Mouse (Mus musculus) liver, embryonic 14.5 days (tissue): ENCODE results near the gene Mllt3. TPM values are rescaled to one million over a fixed set of nuclear protein-coding genes. Genes with fewer than 3 reads are reported as not detected.

ENCODE experiments used
- ATAC-seq: fragments of 200-750 bp; cut with Nextera tagmentation; 2 replicates; pipeline ENCODE4 v1.8.0; 2017; ENCODE audit warnings: moderate number of reproducible peaks, mild to moderate bottlenecking, moderate library complexity; ENCODE audit not compliant: insufficient read depth
- DNase-seq, 3 experiments: peaks; one replicate each; pipeline ENCODE4 v3.0.0-alpha.2; 2012 to 2013; ENCODE audit warnings: low read depth in 3 of 3, low spot score in 3 of 3
- H3K27ac ChIP-seq: fragments of 300-500 bp; sonication (generic); 2 replicates; pipeline ENCODE4 v1.5.1; 2014; ENCODE audit warnings: moderate library complexity, mild to moderate bottlenecking, control low read depth, inconsistent platforms
- H3K27me3 ChIP-seq: fragments of 300-500 bp; sonication (generic); 2 replicates; pipeline ENCODE4 v1.6.1; 2014; ENCODE audit warnings: mild to moderate bottlenecking, low read length, moderate library complexity; ENCODE audit not compliant: control insufficient read depth, insufficient read depth
- H3K36me3 ChIP-seq: fragments of 300-500 bp; sonication (generic); replicated peaks from 2 replicates; pipeline ENCODE4 v1.6.1; 2014; ENCODE audit warnings: low read depth; ENCODE audit not compliant: control insufficient read depth, insufficient read depth
- H3K4me1 ChIP-seq, 2 experiments: fragments of 200-500 bp in 1 of 2; fragments of 300-500 bp in 1 of 2; sonication (generic) in 1 of 2; replicated peaks; 2 replicates each; pipeline ENCODE4 v1.6.1; 2012 to 2014; ENCODE audit warnings: antibody characterized with exemption in 1 of 2, inconsistent platforms in 1 of 2, low read length in 1 of 2; ENCODE audit not compliant: control insufficient read depth in 2 of 2, insufficient read depth in 2 of 2
- H3K4me2 ChIP-seq: fragments of 300-500 bp; sonication (generic); 2 replicates; pipeline ENCODE4 v1.6.1; 2014; ENCODE audit warnings: low read depth, mild to moderate bottlenecking, control low read depth, moderate library complexity
- H3K4me3 ChIP-seq, 2 experiments: fragments of 200-500 bp in 1 of 2; fragments of 300-500 bp in 1 of 2; sonication (generic) in 1 of 2; 2 replicates each; pipeline ENCODE4 v1.5.1; 2012 to 2014; ENCODE audit warnings: low read depth in 2 of 2, low read length in 2 of 2, mild to moderate bottlenecking in 2 of 2, control low read depth in 1 of 2, inconsistent platforms in 1 of 2, moderate library complexity in 1 of 2; ENCODE audit not compliant: insufficient read depth in 1 of 2
- H3K9ac ChIP-seq: fragments of 300-500 bp; sonication (generic); replicated peaks from 2 replicates; pipeline ENCODE4 v1.6.1; 2014; ENCODE audit warnings: mild to moderate bottlenecking, control low read depth, moderate library complexity
- H3K9me3 ChIP-seq: fragments of 300-500 bp; sonication (generic); 2 replicates; pipeline ENCODE4 v1.6.1; 2016; ENCODE audit warnings: low read length, mixed read lengths; ENCODE audit not compliant: control insufficient read depth
- CTCF ChIP-seq: IDR thresholded peaks from 2 replicates; pipeline ENCODE4 v1.5.1; 2016; ENCODE audit warnings: antibody characterized with exemption, low read depth, control low read depth
- EP300 ChIP-seq: IDR thresholded peaks from 2 replicates; pipeline ENCODE4 v1.6.1; 2016; ENCODE audit warnings: antibody characterized with exemption, low read depth
- WGBS: fragments of 180-500 bp; shearing (Covaris S2); extraction: QIAGEN DNeasy Blood & Tissue Kit; methylation state at CpG from one replicate; pipeline ENCODE4 v1.1.7; 2014; ENCODE audit not compliant: insufficient replicate concordance; 5-methylcytosine and 5-hydroxymethylcytosine counted together
- polyA plus RNA-seq, 2 experiments: library from polyadenylated mRNA; depleted of rRNA in 1 of 2; stranded (reverse) in 1 of 2; unstranded in 1 of 2; fragments of >200 nt; fragmentation: Nextera tagmentation in 1 of 2; extraction: Ambion mirVana in 1 of 2; gene quantifications; 2 replicates each; pipeline versions ENCODE4 v1.2.1 to v1.2.3; 2012 to 2014

The Mllt3 gene
- polyA plus RNA-seq, 2 experiments, result 52.8 to 87.7 TPM

GRCm38 (mm10) chr4:87963773-87964076, 69.4 kb downstream of the Mllt3 start:
- no peak overlapping the region for H3K4me3 ChIP-seq
- H3K36me3 ChIP-seq, result no peaks in the 10 kb centered on the region
- H3K4me2 ChIP-seq, result no peak overlapping the region
- no peaks in the 10 kb centered on the region for H3K9me3 ChIP-seq
- no peak for DNase-seq
- no peaks in the 10 kb centered on the region for H3K27me3 ChIP-seq
- H3K4me1 ChIP-seq, result peaks cover 0 to 3% of the 10 kb centered on the region in 2 experiments; a peak in 2 of 4 replicates
- ATAC-seq, result no peak
- no peak for TF ChIP-seq CTCF
- no peak for TF ChIP-seq EP300
- H3K9ac ChIP-seq, result no peak overlapping the region
- WGBS, result 63% methylated on average over 3 of the region's 3 CpGs
- no peak overlapping the region for H3K27ac ChIP-seq

- Histone ChIP-seq H3K27me3 (no peaks in the 10 kb centered on the region), H3K9me3 (no peaks in the 10 kb centered on the region), H3K36me3 (no peaks in the 10 kb centered on the region), H3K4me3 (no peak overlapping the region), H3K4me2 (no peak overlapping the region), H3K9ac (no peak overlapping the region), H3K27ac (no peak overlapping the region), H3K4me1 (peaks cover 0 to 3% of the 10 kb centered on the region in 2 experiments; a peak in 2 of 4 replicates)
- 73% methylated on average over 13 of the region's 13 CpGs for WGBS
- TF ChIP-seq EP300 (no peak), CTCF (no peak)
- no peak for ATAC-seq
- no peak for DNase-seq
Measured at GRCm38 (mm10) chr4:87963055-87963772, 70.0 kb downstream of the Mllt3 start.

GRCm38 (mm10) chr4:87961872-87962271, 71.3 kb downstream of the Mllt3 start:
- TF ChIP-seq EP300, result no peak
- TF ChIP-seq CTCF, result no peak
- Histone ChIP-seq H3K36me3 (no peaks in the 10 kb centered on the region), H3K4me3 (no peak overlapping the region), H3K4me1 (peaks cover 0 to 3% of the 10 kb centered on the region in 2 experiments; a peak in 2 of 4 replicates), H3K27ac (no peak overlapping the region), H3K4me2 (no peak overlapping the region), H3K27me3 (no peaks in the 10 kb centered on the region), H3K9ac (no peak overlapping the region), H3K9me3 (no peaks in the 10 kb centered on the region)
- WGBS, result 69% methylated on average over 6 of the region's 6 CpGs
- no peak for DNase-seq
- no peak for ATAC-seq

GRCm38 (mm10) chr4:87957852-87958251, 75.3 kb downstream of the Mllt3 start:
- Histone ChIP-seq H3K27me3 (no peaks in the 10 kb centered on the region), H3K9ac (no peak overlapping the region), H3K4me1 (no peaks in the 10 kb centered on the region), H3K27ac (no peak overlapping the region), H3K36me3 (no peaks in the 10 kb centered on the region), H3K4me2 (no peak overlapping the region), H3K9me3 (no peaks in the 10 kb centered on the region), H3K4me3 (no peak overlapping the region)
- ATAC-seq, result 0 out of 2 replicates have a peak, but pooled peaks have one; percentile 31
- TF ChIP-seq EP300 (no peak), CTCF (no peak)
- WGBS, result 52% methylated on average over 3 of the region's 3 CpGs
- DNase-seq, result no peak

- Histone ChIP-seq H3K4me2 (no peak overlapping the region), H3K27ac (no peak overlapping the region), H3K4me3 (no peak overlapping the region), H3K9ac (no peak overlapping the region), H3K4me1 (no peaks in the 10 kb centered on the region), H3K27me3 (no peaks in the 10 kb centered on the region), H3K36me3 (no peaks in the 10 kb centered on the region), H3K9me3 (no peaks in the 10 kb centered on the region)
- TF ChIP-seq CTCF (no peak), EP300 (no peak)
- no peak for DNase-seq
- WGBS, result 71% methylated on average over 3 of the region's 3 CpGs
- ATAC-seq, result no peak
Measured at GRCm38 (mm10) chr4:87957198-87957597, 76.0 kb downstream of the Mllt3 start.
